Mouse (Mus musculus) stomach, embryonic 15.5 days (tissue): ENCODE data around the gene Psmd12. TPM values are rescaled to one million over a fixed set of nuclear protein-coding genes. Genes with fewer than 3 reads are reported as not detected.
A peak's percentile ranks its signal among the peaks of the same experiment; 100 is the strongest.

Source experiments
- ATAC-seq: fragments of 200-750 bp; cut with Nextera tagmentation; 2 replicates; pipeline ENCODE4 v1.8.0; 2017; ENCODE audit warnings: low read depth, moderate number of reproducible peaks, moderate TSS enrichment; ENCODE audit not compliant: insufficient read depth, low FRiP score
- H3K27ac ChIP-seq: fragments of 300-500 bp; sonication (generic); 2 replicates; pipeline ENCODE4 v1.5.1; 2015; ENCODE audit warnings: mild to moderate bottlenecking, inconsistent platforms
- H3K27me3 ChIP-seq: fragments of 300-500 bp; sonication (generic); replicated peaks from 2 replicates; pipeline ENCODE4 v1.6.1; 2015; ENCODE audit warnings: inconsistent platforms
- H3K36me3 ChIP-seq: fragments of 300-500 bp; sonication (generic); 2 replicates; pipeline ENCODE4 v1.6.1; 2015; ENCODE audit warnings: inconsistent platforms
- H3K4me1 ChIP-seq: fragments of 300-500 bp; sonication (generic); 2 replicates; pipeline ENCODE4 v1.6.1; 2015; ENCODE audit warnings: inconsistent platforms
- H3K4me2 ChIP-seq: fragments of 300-500 bp; sonication (generic); 2 replicates; pipeline ENCODE4 v1.6.1; 2015; ENCODE audit warnings: mild to moderate bottlenecking, inconsistent platforms
- H3K4me3 ChIP-seq: fragments of 300-500 bp; sonication (generic); replicated peaks from 2 replicates; pipeline ENCODE4 v1.5.1; 2015; ENCODE audit warnings: inconsistent platforms
- H3K9ac ChIP-seq: fragments of 300-500 bp; sonication (generic); 2 replicates; pipeline ENCODE4 v1.6.1; 2015; ENCODE audit warnings: inconsistent platforms
- H3K9me3 ChIP-seq: fragments of 300-500 bp; sonication (generic); 2 replicates; pipeline ENCODE4 v1.6.1; 2016; ENCODE audit warnings: inconsistent platforms
- WGBS: fragments of 180-500 bp; shearing (Covaris S2); methylation state at CpG from one replicate; pipeline ENCODE4 v1.1.7; 2015; 5-methylcytosine and 5-hydroxymethylcytosine counted together
- polyA plus RNA-seq: library from polyadenylated mRNA; unstranded; fragments of >200 nt; fragmentation: Nextera tagmentation; extraction: Ambion mirVana; gene quantifications from 2 replicates; pipeline ENCODE4 v1.2.1, GENCODE M21; 2015

The Psmd12 gene
- polyA plus RNA-seq, 1 experiment from 2014 or later: 160 TPM

- 5% methylated on average over 37 of the region's 39 CpGs for WGBS
- no peaks in the 10 kb centered on the region for H3K36me3 ChIP-seq
- H3K9me3 ChIP-seq: no peaks in the 10 kb centered on the region
- H3K4me2 ChIP-seq: peak overlapping the region; percentile 100
- H3K27ac ChIP-seq: peak overlapping the region; percentile 70; the same call in 1 of the 2 replicates
- peaks cover 9% of the 10 kb centered on the region; the same call in 1 of the 2 replicates for H3K4me1 ChIP-seq
- H3K4me3 ChIP-seq: peak overlapping the region; percentile 97
- peak overlapping the region; percentile 94 for H3K9ac ChIP-seq
- ATAC-seq: no peak
- H3K27me3 ChIP-seq: no peaks in the 10 kb centered on the region
Observed at GRCm38 (mm10) chr11:107548204-107548975, 69.1 kb downstream of the Psmd12 start.

Other genes with a start within 250 kb of the Psmd12 start
- 14.0 and 15.2 TPM in 2 replicates for gene Pitpnc1, start 8.8 kb upstream of the Psmd12 start, polyA plus RNA-seq
- gene Helz, start 68.4 kb downstream of the Psmd12 start, polyA plus RNA-seq: 15.7 and 17.3 TPM in 2 replicates
- 0.14 and 0.48 TPM in 2 replicates for gene Cacng1, start 237.0 kb downstream of the Psmd12 start, polyA plus RNA-seq